Mouse (Mus musculus) brain, embryonic 14.5 days (tissue): Measurements from ENCODE around the gene Tgtp1. TPM values are rescaled to one million over a fixed set of nuclear protein-coding genes. Genes with fewer than 3 reads are reported as not detected.
"Not testable (repeated sequence)": the region's sequence is repeated elsewhere in the genome, so short reads cannot be mapped to it uniquely, and the experiment has no call there.

ENCODE experiments used
- DNase-seq: peaks from one replicate; pipeline ENCODE4 v3.0.0-alpha.2; 2011; ENCODE audit warnings: low read depth
- polyA plus RNA-seq: library from polyadenylated mRNA; depleted of rRNA; stranded (reverse); fragments of >200 nt; gene quantifications from 2 replicates; pipeline ENCODE4 v1.2.3, GENCODE M21; 2012; rRNA removed

Gene Tgtp1
- polyA plus RNA-seq, result 0.07 and 0.13 TPM in 2 replicates

DNA sequence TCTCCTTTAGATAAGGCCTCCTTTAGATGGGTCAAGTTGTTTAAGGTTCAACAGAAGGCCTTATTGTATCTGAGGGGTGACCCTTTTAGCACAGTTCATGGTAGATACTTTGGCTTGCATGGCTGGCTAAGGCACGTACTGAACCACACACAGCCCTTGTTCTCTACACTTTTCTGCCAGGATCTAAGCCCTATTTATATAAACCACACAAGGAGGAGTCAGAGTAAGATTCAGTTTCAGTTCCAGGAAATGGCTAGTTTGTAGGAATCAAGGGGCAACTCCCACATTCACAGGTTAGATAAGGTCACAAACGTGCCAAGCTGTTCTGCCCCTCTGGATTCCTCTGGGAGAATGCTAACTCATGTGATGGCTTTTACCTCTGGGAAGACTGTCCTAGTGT lies at the start of gene Tgtp1:
Tgtp1 (minus strand) TSS at position 155 of the 400 bp plus-strand sequence.
- not testable (repeated sequence) for DNase-seq

GRCm38 (mm10) chr11:49012074-49012473 lies 18.1 kb upstream of the Tgtp1 start:
- DNase-seq, result not testable (repeated sequence)

GRCm38 (mm10) chr11:49006785-49007184 lies 12.8 kb upstream of the Tgtp1 start:
- DNase-seq, result not testable (repeated sequence)

GRCm38 (mm10) chr11:49006317-49006716 lies 12.3 kb upstream of the Tgtp1 start:
- not testable (repeated sequence) for DNase-seq

- DNase-seq, result not testable (repeated sequence)
Measured at GRCm38 (mm10) chr11:49000411-49000810, 6.4 kb upstream of the Tgtp1 start.

DNA sequence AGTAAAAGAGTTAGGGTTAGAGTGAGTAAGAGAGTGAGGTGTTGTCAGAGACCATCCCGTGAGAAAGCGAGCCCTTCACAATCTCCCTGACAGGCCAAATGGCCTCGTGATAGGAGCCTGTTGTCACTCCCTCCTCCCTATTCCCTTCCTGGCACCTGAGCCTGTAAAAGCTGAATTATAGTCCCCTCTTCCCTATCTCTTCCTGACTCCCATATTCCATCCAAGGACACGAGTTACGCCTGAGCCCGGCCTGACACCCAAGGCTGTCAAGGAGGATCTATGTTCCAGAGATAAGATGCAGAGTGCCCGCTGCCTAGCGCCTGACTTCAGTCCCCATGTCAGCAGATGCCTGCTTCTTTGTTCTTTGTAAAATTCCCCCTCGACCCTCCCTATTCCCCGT lies 676 bp downstream of the Tgtp1 start:
- DNase-seq, result not testable (repeated sequence)

- not testable (repeated sequence) for DNase-seq
Measured at GRCm38 (mm10) chr11:48991740-48992520, 2.0 kb downstream of the Tgtp1 start, which contains the start of gene Gm12185. TSS of gene Gm12185 (minus strand) at chr11:48992226.

- DNase-seq, result not testable (repeated sequence)
Measured at GRCm38 (mm10) chr11:48989981-48990380, 4.0 kb downstream of the Tgtp1 start.

DNA sequence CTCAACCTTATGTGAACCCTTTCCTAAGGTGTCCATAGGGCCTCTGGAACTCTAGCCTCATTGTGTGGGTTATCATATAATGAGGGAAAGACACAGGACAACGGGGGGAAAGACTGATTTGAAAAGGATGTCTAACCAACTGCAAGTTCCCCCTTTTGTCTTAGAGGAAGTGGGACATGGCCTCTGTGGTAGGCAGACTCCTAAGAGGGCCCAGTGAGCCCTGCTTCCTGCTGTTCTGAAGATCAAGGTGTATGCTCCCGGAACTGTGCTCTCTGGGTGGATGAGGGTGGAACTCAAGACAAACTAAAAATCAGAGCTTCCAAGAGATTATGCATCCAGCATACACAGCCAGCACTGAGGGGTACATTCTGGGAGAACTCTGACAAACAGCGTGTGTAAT lies 5.8 kb downstream of the Tgtp1 start:
- not testable (repeated sequence) for DNase-seq

GRCm38 (mm10) chr11:48982848-48983247 lies 11.1 kb downstream of the Tgtp1 start:
- not testable (repeated sequence) for DNase-seq

DNA sequence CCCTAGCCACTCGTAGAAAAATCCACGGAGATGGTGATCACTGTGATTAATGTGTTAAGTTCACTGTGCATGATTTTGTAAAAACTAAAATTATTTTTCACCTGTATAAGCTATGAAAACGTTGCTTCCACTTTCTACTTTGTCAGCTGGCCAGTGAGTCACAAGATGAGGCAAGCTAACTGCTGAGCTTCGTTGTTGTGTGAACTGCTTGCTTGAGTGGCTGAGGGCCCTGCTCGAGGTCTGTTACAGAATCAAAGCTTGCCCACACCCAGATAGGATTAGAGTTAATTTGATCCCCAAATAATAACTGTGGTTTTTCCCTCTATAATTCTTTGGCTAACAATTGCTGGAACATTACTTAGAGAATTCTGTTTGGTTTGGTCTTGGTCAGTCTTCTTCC lies 13.9 kb downstream of the Tgtp1 start:
- DNase-seq, result not testable (repeated sequence)

DNA sequence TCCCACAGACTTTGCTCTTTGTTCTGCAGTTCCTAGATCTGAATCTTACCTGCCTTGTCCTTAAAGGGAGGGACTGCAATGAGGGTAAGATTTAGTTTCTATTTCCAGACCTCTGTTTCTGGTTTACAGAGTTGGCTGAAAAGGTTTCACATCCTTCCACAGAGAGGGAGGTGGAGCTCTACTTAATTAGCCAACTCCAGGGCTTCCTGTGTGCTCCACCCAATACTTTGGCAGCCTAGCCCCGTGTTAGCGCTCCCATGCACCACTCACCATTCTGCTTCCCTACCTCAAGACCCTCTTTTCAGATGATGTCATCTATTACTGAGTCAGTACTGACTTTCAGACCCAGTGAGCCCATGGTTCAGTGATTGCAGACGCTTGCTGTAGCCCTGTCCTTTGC lies 14.7 kb downstream of the Tgtp1 start, which contains the start of gene 9930111J21Rik1:
9930111J21Rik1 (minus strand) TSS at position 148 of the 400 bp plus-strand sequence.
- not testable (repeated sequence) for DNase-seq

GRCm38 (mm10) chr11:48978240-48978939 lies 15.6 kb downstream of the Tgtp1 start, which contains the start of gene Olfr56:
TSS of gene Olfr56 (plus strand) at chr11:48978889.
- not testable (repeated sequence) for DNase-seq

DNA sequence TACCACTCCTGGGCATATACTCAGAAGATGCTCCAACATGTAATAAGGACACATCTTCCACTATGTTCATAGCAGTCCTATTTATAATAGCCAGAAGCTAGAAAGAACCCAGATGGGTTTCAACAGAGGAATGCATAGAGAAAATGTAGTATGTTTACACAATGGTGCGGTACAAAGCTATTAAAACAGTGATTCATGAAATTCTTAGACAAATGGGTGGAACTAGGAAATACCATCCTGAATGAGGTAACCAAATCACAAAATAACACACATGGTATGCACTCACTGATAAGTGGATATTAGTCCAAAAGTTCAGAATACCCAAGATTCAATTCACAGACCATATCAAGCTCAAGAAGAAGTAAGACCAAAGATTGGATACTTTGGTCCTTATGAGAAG lies 19.3 kb downstream of the Tgtp1 start:
- DNase-seq, result not testable (repeated sequence)

DNA sequence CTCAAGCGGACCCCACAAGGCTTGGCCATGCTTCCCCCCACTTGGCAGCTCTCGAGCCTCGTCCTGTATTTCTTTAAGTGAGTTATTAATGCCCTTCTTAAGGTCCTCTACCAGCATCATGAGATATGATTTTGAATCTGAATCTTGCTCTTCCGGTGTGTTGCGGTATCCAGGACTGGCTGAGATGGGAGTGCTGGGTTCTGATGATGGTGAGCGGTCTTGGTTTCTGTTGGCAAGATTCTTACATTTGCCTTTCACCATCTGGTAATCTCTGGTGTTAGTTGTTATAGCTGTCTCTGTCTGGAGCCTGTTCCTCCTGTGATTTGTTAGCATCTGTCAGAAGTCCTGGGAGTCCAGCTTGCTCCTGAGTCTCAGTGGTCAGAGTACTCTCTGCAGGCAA lies 47.9 kb downstream of the Tgtp1 start, which contains the start of gene Psme2b:
Psme2b (minus strand) TSS at position 101 of the 400 bp plus-strand sequence.
- not testable (repeated sequence) for DNase-seq

- not testable (repeated sequence) for DNase-seq
Measured at GRCm38 (mm10) chr11:48939286-48939685, 54.7 kb downstream of the Tgtp1 start.

Other genes starting within 250 kb of the Tgtp1 start
- gene Rack1, start 193.8 kb downstream of the Tgtp1 start, polyA plus RNA-seq, result 1,339 and 1,725 TPM in 2 replicates
- 39.3 and 44.2 TPM in 2 replicates for gene Trim41, start 176.8 kb downstream of the Tgtp1 start, polyA plus RNA-seq
- 2.6 and 2.8 TPM in 2 replicates for gene Trim7, start 168.0 kb downstream of the Tgtp1 start, polyA plus RNA-seq
- 34.5 and 47.1 TPM in 2 replicates for gene Gm12184, start 167.5 kb downstream of the Tgtp1 start, polyA plus RNA-seq
- 1.2 and 1.9 TPM in 2 replicates for gene Irgm1, start 122.5 kb downstream of the Tgtp1 start, polyA plus RNA-seq
- 0.10 and 0.23 TPM in 2 replicates for gene Gm5431, start 92.0 kb downstream of the Tgtp1 start, polyA plus RNA-seq
- gene Psme2b, start 48.0 kb downstream of the Tgtp1 start, polyA plus RNA-seq, result 0.79 and 0.81 TPM in 2 replicates
- gene Olfr56, start 15.3 kb downstream of the Tgtp1 start, polyA plus RNA-seq, result 0.03 TPM in 1 of 2 replicates, not detected in the other
- 0.10 and 0.15 TPM in 2 replicates for gene 9930111J21Rik1, start 14.8 kb downstream of the Tgtp1 start, polyA plus RNA-seq
- gene Gm12185, start 1.9 kb downstream of the Tgtp1 start, polyA plus RNA-seq, result 0.04 TPM in 1 of 2 replicates, not detected in the other
- gene 9930111J21Rik2, start 57.1 kb upstream of the Tgtp1 start, polyA plus RNA-seq, result 0.18 and 0.42 TPM in 2 replicates
- 0.11 TPM in 1 of 2 replicates, not detected in the other for gene Tgtp2, start 70.0 kb upstream of the Tgtp1 start, polyA plus RNA-seq
- gene Ifi47, start 82.4 kb upstream of the Tgtp1 start, polyA plus RNA-seq, result 0.19 and 0.63 TPM in 2 replicates
- gene Olfr1396, start 120.7 kb upstream of the Tgtp1 start, polyA plus RNA-seq, result not detected in 2 replicates
- gene Olfr1395, start 148.1 kb upstream of the Tgtp1 start, polyA plus RNA-seq, result not detected in 2 replicates
- not detected in 2 replicates for gene Olfr1394, start 160.2 kb upstream of the Tgtp1 start, polyA plus RNA-seq
- gene Btnl9, start 193.0 kb upstream of the Tgtp1 start, polyA plus RNA-seq, result 0.06 and 0.16 TPM in 2 replicates
- gene Zfp62, start 209.1 kb upstream of the Tgtp1 start, polyA plus RNA-seq, result 23.8 and 34.9 TPM in 2 replicates